In the genomic region with DNA sequence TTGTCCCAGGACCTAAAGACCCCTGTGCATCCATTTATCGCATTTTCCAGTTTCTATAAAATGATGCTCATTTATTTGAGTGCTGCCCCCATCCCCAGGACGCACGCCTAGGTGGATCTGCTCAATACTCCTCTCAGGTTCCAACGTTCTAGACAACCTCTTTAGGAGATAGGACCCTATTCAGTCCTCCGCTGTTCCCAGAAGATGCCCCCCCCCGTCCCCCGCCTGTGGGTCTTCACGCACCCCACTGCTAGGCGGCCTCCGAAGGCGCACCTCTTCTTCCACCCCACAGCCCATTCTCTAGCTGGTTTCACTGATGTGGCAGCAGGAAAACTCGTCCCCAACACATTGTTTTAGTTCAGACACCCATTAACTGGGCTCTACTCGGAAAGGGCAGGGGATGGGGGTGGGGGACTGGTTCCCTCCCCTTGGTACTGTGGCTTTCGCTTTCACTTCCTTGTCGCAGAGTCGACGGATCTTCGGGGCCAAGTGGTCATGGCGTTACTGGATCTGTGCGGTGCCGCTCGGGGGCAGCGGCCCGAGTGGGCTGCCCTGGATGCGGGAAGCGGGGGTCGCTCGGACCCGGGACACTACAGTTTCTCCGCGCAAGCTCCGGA, we compare ENCODE assay signal across 8 mouse cellular contexts. TPM values are rescaled to one million over a fixed set of nuclear protein-coding genes. Genes with fewer than 3 reads are reported as not detected.
DNase-seq lines count a peak whose midpoint lies in the region; ATAC-seq and TF ChIP-seq lines count a peak whose summit lies in the region.

No protein-coding gene starts in this region.

- peak; percentile 92; the same call in 1 of the 2 replicates for TF ChIP-seq POLR2A in lung, adult 2 months (IDR thresholded peaks at IDR 0.05; ENCODE audit: borderline replicate concordance, extremely low read depth, low read depth, low read length)

- H3K27me3 ChIP-seq in intestine, postnatal 0 days (replicated peaks; ENCODE audit: control insufficient read depth, insufficient read depth, low read length): peaks cover 5% of the 10 kb centered on the region

- ATAC-seq in CD4-positive, CD25-positive, alpha-beta regulatory T cell, adult 4 months: peak; percentile 72
- peak; percentile 64 for ATAC-seq in intestine, postnatal 0 days
- peak; percentile 70 for ATAC-seq in neutrophil, adult 5-6 weeks (ENCODE audit: extremely low read depth, insufficient number of reproducible peaks, low FRiP score, poor library complexity, severe bottlenecking)

- peak; percentile 76 for DNase-seq in adrenal gland, adult 2 months
- DNase-seq in heart, adult 18-20 months: peak; percentile 79 to 86
- DNase-seq in lung, adult 2 months: peak; percentile 68
- no peak for DNase-seq in left cerebral cortex, adult 18-20 months (ENCODE audit: low spot score in 2 of 2)
- DNase-seq in right cerebral cortex, adult 2 months (ENCODE audit: low spot score in 2 of 2): no peak

- TF ChIP-seq CTCF in intestine, postnatal 0 days (IDR thresholded peaks at IDR 0.05; ENCODE audit: low read depth): no peak
- no peak for TF ChIP-seq CTCF in lung, adult 2 months (IDR thresholded peaks at IDR 0.05; ENCODE audit: insufficient read depth, low read length)

- WGBS in intestine, postnatal 0 days: 1% methylated on average over 32 of the region's 32 CpGs
- under 1% methylated on average over 32 of the region's 32 CpGs for WGBS in lung, adult 2 months

- H3K36me3 ChIP-seq in intestine, postnatal 0 days (ENCODE audit: control insufficient read depth, insufficient read depth): no peaks in the 10 kb centered on the region; the same call in 1 of the 2 replicates

- peak overlapping the region; percentile 99 for H3K4me2 ChIP-seq in intestine, postnatal 0 days (replicated peaks; ENCODE audit: low read depth)

- H3K27ac ChIP-seq in intestine, postnatal 0 days (ENCODE audit: low read depth, low read length): peak overlapping the region; percentile 54; the same call in 1 of the 2 replicates

- no peaks in the 10 kb centered on the region for H3K9me3 ChIP-seq in intestine, postnatal 0 days (ENCODE audit: control insufficient read depth)

- no peaks in the 10 kb centered on the region for H3K4me1 ChIP-seq in intestine, postnatal 0 days (replicated peaks; ENCODE audit: control insufficient read depth, insufficient read depth, low read length)
- peaks cover 3% of the 10 kb centered on the region for H3K4me1 ChIP-seq in lung, adult 2 months (ENCODE audit: control insufficient read depth, insufficient read depth, low read length)

- peak overlapping the region; percentile 65 for H3K9ac ChIP-seq in intestine, postnatal 0 days (ENCODE audit: low read depth, low read length)

- peak overlapping the region; percentile 64 for H3K4me3 ChIP-seq in intestine, postnatal 0 days (ENCODE audit: low read depth, low read length)
- H3K4me3 ChIP-seq in lung, adult 2 months (replicated peaks; ENCODE audit: extremely low read depth, low read depth, low read length): peak overlapping the region; percentile 90

RNA-seq across cellular contexts. Expression of gene Psmb8, which starts 0.5 kb away (rescaled TPM):
- 100 to 1,000 TPM; 781 to 871 TPM for polyA plus RNA-seq in CD4-positive, CD25-positive, alpha-beta regulatory T cell, adult 4 months (2017; shearing (Covaris generic))
- total RNA-seq in adrenal gland, adult 2 months (2021): 10 to 100 TPM; 21.8 to 41.4 TPM
- polyA plus RNA-seq in adrenal gland, adult 2 months (2012; rRNA removed): 49.6 and 68.0 TPM in 2 replicates
- total RNA-seq in heart, adult 18-20 months (2021): 10 to 100 TPM; 19.5 to 34.4 TPM
- polyA plus RNA-seq in intestine, postnatal 0 days (2015; fragmentation: Nextera tagmentation; extraction: Ambion mirVana): 82.4 and 86.4 TPM in 2 replicates
- 112 and 130 TPM in 2 replicates for polyA plus RNA-seq in lung, adult 2 months (2012; rRNA removed)
- 312 and 336 TPM in 2 replicates for total RNA-seq in neutrophil, adult 5-6 weeks (2017)
- total RNA-seq in left cerebral cortex, adult 18-20 months (2021): 1 to 10 TPM; 4.6 to 5.5 TPM

RNA-seq across cellular contexts. Expression of gene Tap2, which starts 5.3 kb away (rescaled TPM):
- 100 to 1,000 TPM in 1 of 2 experiments, 10 to 100 TPM in 1; 78.9 to 260 TPM for polyA plus RNA-seq in CD4-positive, CD25-positive, alpha-beta regulatory T cell, adult 4 months (2017; shearing (Covaris generic))
- total RNA-seq in adrenal gland, adult 2 months (2021): 10 to 100 TPM; 43.6 to 55.6 TPM
- 61.0 and 64.1 TPM in 2 replicates for polyA plus RNA-seq in adrenal gland, adult 2 months (2012; rRNA removed)
- 10 to 100 TPM; 25.3 to 33.3 TPM for total RNA-seq in heart, adult 18-20 months (2021)
- 11.2 and 13.0 TPM in 2 replicates for polyA plus RNA-seq in intestine, postnatal 0 days (2015; fragmentation: Nextera tagmentation; extraction: Ambion mirVana)
- 68.8 and 70.9 TPM in 2 replicates for polyA plus RNA-seq in lung, adult 2 months (2012; rRNA removed)
- 108 and 112 TPM in 2 replicates for total RNA-seq in neutrophil, adult 5-6 weeks (2017)
- 10 to 100 TPM; 10.7 to 11.7 TPM for total RNA-seq in left cerebral cortex, adult 18-20 months (2021)

RNA-seq across cellular contexts. Expression of gene Psmb9, which starts 10.4 kb away (rescaled TPM):
- polyA plus RNA-seq in CD4-positive, CD25-positive, alpha-beta regulatory T cell, adult 4 months (2017; shearing (Covaris generic)): 100 to 1,000 TPM; 280 to 324 TPM
- total RNA-seq in adrenal gland, adult 2 months (2021): 10 to 100 TPM; 12.1 to 20.6 TPM
- polyA plus RNA-seq in adrenal gland, adult 2 months (2012; rRNA removed): 45.1 and 54.8 TPM in 2 replicates
- total RNA-seq in heart, adult 18-20 months (2021): 10 to 100 TPM; 13.1 to 25.3 TPM
- polyA plus RNA-seq in intestine, postnatal 0 days (2015; fragmentation: Nextera tagmentation; extraction: Ambion mirVana): 36.8 and 37.7 TPM in 2 replicates
- 83.8 and 99.1 TPM in 2 replicates for polyA plus RNA-seq in lung, adult 2 months (2012; rRNA removed)
- total RNA-seq in neutrophil, adult 5-6 weeks (2017): 132 and 176 TPM in 2 replicates
- total RNA-seq in left cerebral cortex, adult 18-20 months (2021): 1 to 10 TPM; 2.6 to 2.8 TPM

RNA-seq across cellular contexts. Expression of gene Tap1, which starts 10.7 kb away (rescaled TPM):
- 100 to 1,000 TPM; 163 to 238 TPM for polyA plus RNA-seq in CD4-positive, CD25-positive, alpha-beta regulatory T cell, adult 4 months (2017; shearing (Covaris generic))
- total RNA-seq in adrenal gland, adult 2 months (2021): 10 to 100 TPM; 15.4 to 19.1 TPM
- 44.5 and 44.9 TPM in 2 replicates for polyA plus RNA-seq in adrenal gland, adult 2 months (2012; rRNA removed)
- 10 to 100 TPM in 1 of 2 experiments, 1 to 10 TPM in 1; 5.7 to 11.4 TPM for total RNA-seq in heart, adult 18-20 months (2021)
- 14.1 and 15.0 TPM in 2 replicates for polyA plus RNA-seq in intestine, postnatal 0 days (2015; fragmentation: Nextera tagmentation; extraction: Ambion mirVana)
- polyA plus RNA-seq in lung, adult 2 months (2012; rRNA removed): 45.1 and 46.3 TPM in 2 replicates
- 221 and 235 TPM in 2 replicates for total RNA-seq in neutrophil, adult 5-6 weeks (2017)
- 1 to 10 TPM; 3.1 to 3.2 TPM for total RNA-seq in left cerebral cortex, adult 18-20 months (2021)

RNA-seq across cellular contexts. Expression of gene H2-Ob, which starts 40.7 kb away (rescaled TPM):
- polyA plus RNA-seq in CD4-positive, CD25-positive, alpha-beta regulatory T cell, adult 4 months (2017; shearing (Covaris generic)): 100 to 1,000 TPM in 1 of 2 experiments, 10 to 100 TPM in 1; 81.1 to 105 TPM
- 1 to 10 TPM in 1 of 2 experiments, under 1 TPM in 1; 0.49 to 1.3 TPM for total RNA-seq in adrenal gland, adult 2 months (2021)
- 0.91 TPM in 2 replicates for polyA plus RNA-seq in adrenal gland, adult 2 months (2012; rRNA removed)
- total RNA-seq in heart, adult 18-20 months (2021): 1 to 10 TPM in 1 of 2 experiments, under 1 TPM in 1; 0.77 to 5.7 TPM
- 0.17 and 0.30 TPM in 2 replicates for polyA plus RNA-seq in intestine, postnatal 0 days (2015; fragmentation: Nextera tagmentation; extraction: Ambion mirVana)
- 18.8 and 34.6 TPM in 2 replicates for polyA plus RNA-seq in lung, adult 2 months (2012; rRNA removed)
- 965 and 1,002 TPM in 2 replicates for total RNA-seq in neutrophil, adult 5-6 weeks (2017)
- total RNA-seq in left cerebral cortex, adult 18-20 months (2021): under 1 TPM; 0.40 to 0.44 TPM

Comparison
In these comparisons a context has a peak if more than half of its experiments do, and no peak if none do; other contexts are left out.
1. DNase-seq: peak in adrenal gland, adult 2 months (single experiment), heart, adult 18-20 months (2 of 2) and lung, adult 2 months (single experiment); none in left cerebral cortex, adult 18-20 months (0 of 2) and right cerebral cortex, adult 2 months (0 of 2).
2. Peak in every context shown above with its lines, with median percentiles within 50 percentile points of each other: ATAC-seq.